ENCODE assay signal across 9 mouse cellular contexts in the genomic region with DNA sequence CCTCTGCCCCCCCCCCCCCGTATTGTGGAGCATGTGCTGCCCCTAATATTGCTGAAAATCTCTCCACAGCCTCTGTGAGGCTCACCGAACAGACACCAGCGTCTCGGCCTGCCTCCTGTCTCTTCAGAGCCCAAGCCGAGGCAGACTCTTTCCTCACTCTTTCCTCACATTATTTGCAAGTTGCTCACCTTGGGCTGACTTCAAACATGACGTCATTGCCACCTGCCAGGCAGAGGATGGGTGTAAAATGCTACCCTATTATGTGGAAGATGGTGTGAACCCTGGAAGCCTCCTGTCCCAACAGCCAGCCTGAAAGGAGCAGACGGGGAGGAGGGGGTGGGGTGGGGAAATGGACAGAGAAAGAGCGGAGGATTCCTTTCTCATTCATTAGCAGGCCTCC.
DNase-seq lines count a peak whose midpoint lies in the region; ATAC-seq and TF ChIP-seq lines count a peak whose summit lies in the region.
"Had no signal": no experiment of that assay in that cellular context is flagged by ENCODE, and none has a peak within 500 bp of the region (broad histone marks: within the 10 kb centered on the region; RNA-seq: fewer than 3 reads in every experiment).

No protein-coding gene starts in this region.

- WGBS in embryonic facial prominence, embryonic 11.5 days: 2% methylated on average over 7 of the region's 8 CpGs
- 3% methylated on average over 8 of the region's 8 CpGs for WGBS in neural tube, embryonic 12.5 days
- WGBS in thymus, adult 2 months: 17% methylated on average over 8 of the region's 8 CpGs

- H3K36me3 ChIP-seq in embryonic facial prominence, embryonic 11.5 days (replicated peaks; ENCODE audit: control insufficient read depth, insufficient read depth, low read depth, low read length): no peaks in the 10 kb centered on the region
- no peaks in the 10 kb centered on the region for H3K36me3 ChIP-seq in neural tube, embryonic 12.5 days
- no peaks in the 10 kb centered on the region for H3K36me3 ChIP-seq in thymus, adult 2 months (ENCODE audit: control insufficient read depth, insufficient read depth, low read length)

- ATAC-seq in embryonic facial prominence, embryonic 11.5 days (replicated peaks; ENCODE audit: insufficient number of reproducible peaks, low FRiP score, low TSS enrichment, low read depth): peak; percentile 64; the same call in 1 of the 2 replicates
- peak; percentile 90 for ATAC-seq in neural tube, embryonic 12.5 days (ENCODE audit: low FRiP score, low read depth)

- no peaks in the 10 kb centered on the region for H3K9me3 ChIP-seq in embryonic facial prominence, embryonic 11.5 days (replicated peaks; ENCODE audit: control insufficient read depth, low read length)
- no peaks in the 10 kb centered on the region for H3K9me3 ChIP-seq in neural tube, embryonic 12.5 days

- no peak for TF ChIP-seq CTCF in thymus, adult 2 months (IDR thresholded peaks at IDR 0.05; ENCODE audit: borderline replicate concordance, control insufficient read depth, extremely low read depth, insufficient read depth, low read length, poor library complexity)

- no peaks in the 10 kb centered on the region for H3K4me1 ChIP-seq in embryonic facial prominence, embryonic 11.5 days (ENCODE audit: control insufficient read depth, insufficient read depth, low read length)
- peaks cover 38% of the 10 kb centered on the region for H3K4me1 ChIP-seq in neural tube, embryonic 12.5 days
- H3K4me1 ChIP-seq in thymus, adult 2 months (replicated peaks; ENCODE audit: control insufficient read depth, insufficient read depth, low read length): no peaks in the 10 kb centered on the region

- peak overlapping the region; percentile 50 for H3K4me2 ChIP-seq in embryonic facial prominence, embryonic 11.5 days (ENCODE audit: low read depth, low read length)
- H3K4me2 ChIP-seq in neural tube, embryonic 12.5 days (replicated peaks): peak overlapping the region; percentile 58

- peak; percentile 25 to 28 for DNase-seq in left cerebral cortex, adult 18-20 months (ENCODE audit: low spot score in 2 of 2)
- no peak for DNase-seq in left cerebral cortex, adult 11 months (ENCODE audit: low spot score)
- no peak for DNase-seq in embryonic facial prominence, embryonic 11.5 days (ENCODE audit: low spot score)
- peak; percentile 23 to 26 for DNase-seq in layer of hippocampus, adult 8-10 months (ENCODE audit: low spot score in 2 of 2)
- no peak for DNase-seq in thymus, adult 2 months
- DNase-seq in urinary bladder, postnatal 10 days (ENCODE audit: low spot score): no peak
- no peak for DNase-seq in spleen, postnatal 4 days (ENCODE audit: low spot score in 2 of 2)

- H3K4me3 ChIP-seq in embryonic facial prominence, embryonic 11.5 days (ENCODE audit: low read depth, low read length): peak overlapping the region; percentile 21; the same call in 1 of the 2 replicates
- peak overlapping the region; percentile 7; the same call in 1 of the 2 replicates for H3K4me3 ChIP-seq in neural tube, embryonic 12.5 days
- H3K4me3 ChIP-seq in thymus, adult 2 months (ENCODE audit: control insufficient read depth, insufficient read depth, low read length): no peak overlapping the region

- peak overlapping the region; percentile 68 for H3K27ac ChIP-seq in embryonic facial prominence, embryonic 11.5 days (replicated peaks; ENCODE audit: low read depth, low read length)
- H3K27ac ChIP-seq in neural tube, embryonic 12.5 days: peak overlapping the region; percentile 91
- H3K27ac ChIP-seq in thymus, adult 2 months (ENCODE audit: control insufficient read depth, insufficient read depth, low read length): no peak overlapping the region
- H3K27ac ChIP-seq: liver, embryonic 14.5 days had no signal

- H3K9ac ChIP-seq in embryonic facial prominence, embryonic 11.5 days (replicated peaks; ENCODE audit: low read length): peak overlapping the region; percentile 35
- H3K9ac ChIP-seq in neural tube, embryonic 12.5 days: peak overlapping the region; percentile 56
- H3K9ac ChIP-seq: liver, embryonic 14.5 days had no signal

- no peak for TF ChIP-seq POLR2A in thymus, adult 2 months (IDR thresholded peaks at IDR 0.05; ENCODE audit: control insufficient read depth, extremely low read depth, insufficient read depth, low read length, poor library complexity)

- H3K27me3 ChIP-seq in embryonic facial prominence, embryonic 11.5 days (ENCODE audit: control insufficient read depth, insufficient read depth, low read length): no peaks in the 10 kb centered on the region
- H3K27me3 ChIP-seq in neural tube, embryonic 12.5 days (replicated peaks): no peaks in the 10 kb centered on the region
- H3K27me3 ChIP-seq in thymus, adult 2 months (ENCODE audit: control insufficient read depth, insufficient read depth, low read length): no peaks in the 10 kb centered on the region

Comparison
In these comparisons a context has a peak if more than half of its experiments do, and no peak if none do; other contexts are left out.
1. DNase-seq: peak in left cerebral cortex, adult 18-20 months (2 of 2) and layer of hippocampus, adult 8-10 months (2 of 2); none in left cerebral cortex, adult 11 months (single experiment), embryonic facial prominence, embryonic 11.5 days (single experiment), thymus, adult 2 months (single experiment), urinary bladder, postnatal 10 days (single experiment) and spleen, postnatal 4 days (0 of 2).